Mouse (Mus musculus) embryo, embryonic 11 days (tissue): ENCODE results near the gene Hdac5.
"Not testable (repeated sequence)": the region's sequence is repeated elsewhere in the genome, so short reads cannot be mapped to it uniquely, and the experiment has no call there.

Experiments
- DNase-seq: peaks from one replicate; pipeline ENCODE4 v3.0.0-alpha.2; 2015

Hdac5 gene

GRCm38 (mm10) chr11:102179836-102180235 is 50.1 kb downstream of the Hdac5 start:
- DNase-seq: no peak

- DNase-seq: no peak
Measured at GRCm38 (mm10) chr11:102168689-102169088, 61.3 kb downstream of the Hdac5 start.

GRCm38 (mm10) chr11:102167539-102167938 is 62.4 kb downstream of the Hdac5 start:
- DNase-seq: no peak

GRCm38 (mm10) chr11:102165971-102166722 is 63.8 kb downstream of the Hdac5 start:
- DNase-seq: no peak

GRCm38 (mm10) chr11:102159781-102160180 is 70.2 kb downstream of the Hdac5 start:
- DNase-seq: no peak

- not testable (repeated sequence) for DNase-seq
Measured at GRCm38 (mm10) chr11:102158024-102158423, 71.9 kb downstream of the Hdac5 start.

GRCm38 (mm10) chr11:102156786-102157089 is 73.2 kb downstream of the Hdac5 start:
- no peak for DNase-seq

GRCm38 (mm10) chr11:102156039-102156785 is 73.8 kb downstream of the Hdac5 start, which contains the start of gene Tmem101:
Gene Tmem101, minus strand, starts transcription at chr11:102156404.
- DNase-seq: peak; percentile 93

GRCm38 (mm10) chr11:102147213-102147989 is 82.6 kb downstream of the Hdac5 start:
- DNase-seq: peak; percentile 30

GRCm38 (mm10) chr11:102146531-102146930 is 83.4 kb downstream of the Hdac5 start:
- DNase-seq: no peak

- no peak for DNase-seq
Measured at GRCm38 (mm10) chr11:102146005-102146404, 84.0 kb downstream of the Hdac5 start.

GRCm38 (mm10) chr11:102145471-102146001 is 84.4 kb downstream of the Hdac5 start, which contains the start of gene Nags:
Gene Nags, plus strand, starts transcription at chr11:102145513.
- DNase-seq: peak; percentile 38

- no peak for DNase-seq
Measured at GRCm38 (mm10) chr11:102144957-102145470, 85.0 kb downstream of the Hdac5 start.
